Mouse (Mus musculus) myocyte (in vitro differentiated cells): ENCODE results near the gene Col4a1. TPM values are rescaled to one million over a fixed set of nuclear protein-coding genes. Genes with fewer than 3 reads are reported as not detected.

Experiments used
- H3K27me3 ChIP-seq: one replicate; pipeline ENCODE4 v1.6.1; 2011; ENCODE audit not compliant: control insufficient read depth, insufficient read depth, insufficient read length
- H3K36me3 ChIP-seq: one replicate; pipeline ENCODE4 v1.6.1; 2011; ENCODE audit not compliant: control insufficient read depth, insufficient read depth
- H3K4me2 ChIP-seq: one replicate; pipeline ENCODE4 v1.6.1; 2011; ENCODE audit warnings: low read depth, control low read depth
- H3K4me3 ChIP-seq: one replicate; pipeline ENCODE4 v1.5.1; 2011; ENCODE audit warnings: mild to moderate bottlenecking, control low read depth, moderate library complexity
- H3K79me2 ChIP-seq: one replicate; pipeline ENCODE4 v1.6.1; 2011; ENCODE audit not compliant: control insufficient read depth, insufficient read depth
- H3ac ChIP-seq: one replicate; pipeline ENCODE4 v1.6.1; 2011; ENCODE audit not compliant: control insufficient read depth, insufficient read length
- CEBPB ChIP-seq: IDR thresholded peaks from 2 replicates; pipeline ENCODE4 v1.6.1; 2011; ENCODE audit warnings: mild to moderate bottlenecking, moderate library complexity; ENCODE audit not compliant: poor library complexity, insufficient read depth, severe bottlenecking
- E2F4 ChIP-seq: IDR thresholded peaks from one replicate; pipeline ENCODE4 v1.6.1; 2011; ENCODE audit warnings: mild to moderate bottlenecking, control low read depth, moderate library complexity; ENCODE audit not compliant: insufficient read depth
- MAX ChIP-seq: IDR thresholded peaks from one replicate; pipeline ENCODE4 v1.6.1; 2011; ENCODE audit warnings: low read depth, mild to moderate bottlenecking, control low read depth
- MYOD1 ChIP-seq, 3 experiments: IDR thresholded peaks; one replicate each; pipeline ENCODE4 v1.6.1; 2011; ENCODE audit warnings: control low read depth in 2 of 3, low read depth in 2 of 3, mild to moderate bottlenecking in 2 of 3, moderate library complexity in 1 of 3; ENCODE audit not compliant: insufficient read length in 2 of 3, control insufficient read depth in 1 of 3
- MYOG ChIP-seq, 3 experiments: IDR thresholded peaks; one replicate each; pipeline ENCODE4 v1.6.1; 2011; ENCODE audit warnings: control low read depth in 2 of 3, low read depth in 2 of 3, mild to moderate bottlenecking in 2 of 3; ENCODE audit not compliant: insufficient read length in 2 of 3, control insufficient read depth in 1 of 3, insufficient read depth in 1 of 3
- POLR2A ChIP-seq: IDR thresholded peaks from one replicate; pipeline ENCODE4 v1.6.1; 2011; ENCODE audit warnings: low read depth, mild to moderate bottlenecking, control low read depth, moderate library complexity; ENCODE audit not compliant: insufficient read length
- POLR2AphosphoS2 ChIP-seq: IDR thresholded peaks from one replicate; pipeline ENCODE4 v1.6.1; 2011; ENCODE audit warnings: low read depth, control low read depth; ENCODE audit not compliant: insufficient read length
- REST ChIP-seq: IDR thresholded peaks from one replicate; pipeline ENCODE4 v1.6.1; 2011; ENCODE audit warnings: mild to moderate bottlenecking, control low read depth, moderate library complexity; ENCODE audit not compliant: insufficient read depth, insufficient read length
- SRF ChIP-seq: IDR thresholded peaks from one replicate; pipeline ENCODE4 v1.6.1; 2011; ENCODE audit warnings: low read depth; ENCODE audit not compliant: control insufficient read depth, insufficient read length
- TCF12 ChIP-seq: IDR thresholded peaks from one replicate; pipeline ENCODE4 v1.6.1; 2011; ENCODE audit warnings: mild to moderate bottlenecking, control low read depth; ENCODE audit not compliant: poor library complexity, insufficient read depth, severe bottlenecking
- TCF3 ChIP-seq: IDR thresholded peaks from one replicate; pipeline ENCODE4 v1.6.1; 2011; ENCODE audit warnings: low read depth, control low read depth; ENCODE audit not compliant: insufficient read length
- USF1 ChIP-seq: IDR thresholded peaks from one replicate; pipeline ENCODE4 v1.6.1; 2011; ENCODE audit warnings: low read depth, mild to moderate bottlenecking, control low read depth, moderate library complexity
- polyA plus RNA-seq: library from polyadenylated mRNA; unstranded; fragments of >200 nt; fragmentation: generic; extraction: Trizol; gene quantifications from one replicate; pipeline ENCODE4 v1.2.1, GENCODE M21; 2012; ENCODE audit warnings: missing spikeins

The Col4a1 gene
- polyA plus RNA-seq, 1 experiment: 34.8 TPM

DNA sequence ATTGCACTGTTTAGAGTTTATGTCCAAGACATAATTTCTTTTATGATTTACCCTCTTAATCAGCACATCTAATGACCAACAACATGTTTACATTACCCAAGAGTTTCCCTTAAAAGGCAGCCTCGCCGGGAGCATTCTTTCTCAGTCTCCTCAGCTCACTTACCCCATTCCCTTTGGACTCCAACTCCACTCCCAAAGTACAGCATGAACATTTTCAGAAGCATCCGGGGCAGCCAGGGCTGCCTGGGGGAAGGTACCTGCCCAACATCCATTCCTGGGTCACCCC lies 13.4 kb downstream of the Col4a1 start:
- no peak overlapping the region for H3K4me3 ChIP-seq
- no peak overlapping the region for H3K4me2 ChIP-seq
- no peak overlapping the region for H3ac ChIP-seq
- H3K36me3 ChIP-seq: no peaks in the 10 kb centered on the region
- H3K79me2 ChIP-seq: peaks cover 4% of the 10 kb centered on the region
- no peaks in the 10 kb centered on the region for H3K27me3 ChIP-seq
- TF ChIP-seq POLR2AphosphoS2 (no peak), USF1 (no peak), MYOG (IDR thresholded peaks at IDR 0.05; ENCODE audit: control insufficient read depth in 1 of 3, insufficient read depth in 1 of 3, insufficient read length in 2 of 3, low read depth in 2 of 3) (no peak), POLR2A (no peak), CEBPB (no peak), TCF12 (no peak), E2F4 (no peak), REST (no peak)

DNA sequence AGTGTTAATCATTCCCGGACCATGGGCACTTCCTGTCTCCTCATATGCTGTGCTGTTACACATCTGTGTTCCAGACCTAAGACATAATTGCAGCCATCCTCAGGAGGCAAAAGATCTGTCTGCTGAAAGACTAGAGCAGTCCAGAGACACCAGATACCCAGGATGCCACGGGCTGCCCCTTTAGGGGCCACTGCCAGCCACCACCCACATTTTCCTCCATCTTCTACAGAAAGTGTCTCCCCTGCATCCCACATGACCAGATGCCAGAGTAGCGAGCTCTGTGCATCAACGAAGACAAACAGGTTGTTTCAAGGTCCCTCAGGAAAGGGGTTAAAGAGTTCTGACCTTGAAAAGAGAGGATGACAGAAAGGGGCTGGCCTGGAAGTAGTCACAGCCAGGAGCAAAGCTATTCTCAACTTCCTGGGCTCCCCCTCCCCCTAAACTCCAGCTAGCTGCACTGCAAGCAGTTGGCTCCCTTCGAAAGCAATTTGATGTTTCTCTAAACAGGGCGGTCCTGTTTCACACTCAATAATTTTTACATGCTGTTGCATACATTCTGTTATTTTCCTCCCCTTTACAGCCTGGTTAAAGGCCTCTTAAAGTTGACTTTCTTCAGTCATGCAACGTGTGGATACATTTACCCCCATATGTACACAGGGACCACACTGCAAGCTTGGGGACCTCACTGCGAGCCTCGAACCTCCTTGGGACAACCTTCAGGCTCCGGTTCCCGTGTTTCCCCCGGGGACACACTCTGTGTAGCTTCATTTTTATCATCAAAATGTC lies 13.9 kb downstream of the Col4a1 start:
- no peaks in the 10 kb centered on the region for H3K27me3 ChIP-seq
- no peak overlapping the region for H3K4me3 ChIP-seq
- no peak overlapping the region for H3K4me2 ChIP-seq
- TF ChIP-seq MYOG (IDR thresholded peaks at IDR 0.05; ENCODE audit: control insufficient read depth in 1 of 3, insufficient read depth in 1 of 3, insufficient read length in 2 of 3, low read depth in 2 of 3): no peak
- TF ChIP-seq E2F4: no peak
- TF ChIP-seq POLR2AphosphoS2: no peak
- TF ChIP-seq MAX: no peak
- no peak for TF ChIP-seq TCF12
- no peak for TF ChIP-seq REST
- TF ChIP-seq SRF: no peak
- no peak for TF ChIP-seq CEBPB
- no peak for TF ChIP-seq POLR2A
- TF ChIP-seq TCF3: no peak
- TF ChIP-seq USF1: no peak
- no peak for TF ChIP-seq MYOD1 (IDR thresholded peaks at IDR 0.05; ENCODE audit: control insufficient read depth in 1 of 3, insufficient read length in 2 of 3, low read depth in 2 of 3)
- peaks cover 9% of the 10 kb centered on the region for H3K79me2 ChIP-seq
- no peak overlapping the region for H3ac ChIP-seq
- no peaks in the 10 kb centered on the region for H3K36me3 ChIP-seq

GRCm38 (mm10) chr8:11297141-11297838 lies 15.3 kb downstream of the Col4a1 start:
- no peak overlapping the region for H3K4me2 ChIP-seq
- no peak for TF ChIP-seq USF1
- no peak for TF ChIP-seq SRF
- TF ChIP-seq MYOG (IDR thresholded peaks at IDR 0.05; ENCODE audit: control insufficient read depth in 1 of 3, insufficient read depth in 1 of 3, insufficient read length in 2 of 3, low read depth in 2 of 3): no peak
- no peak overlapping the region for H3ac ChIP-seq
- H3K4me3 ChIP-seq: no peak overlapping the region
- H3K79me2 ChIP-seq: peaks cover 9% of the 10 kb centered on the region
- H3K36me3 ChIP-seq: no peaks in the 10 kb centered on the region
- no peaks in the 10 kb centered on the region for H3K27me3 ChIP-seq

GRCm38 (mm10) chr8:11296282-11296943 lies 16.2 kb downstream of the Col4a1 start:
- no peak overlapping the region for H3K4me3 ChIP-seq
- TF ChIP-seq POLR2A: no peak
- no peak for TF ChIP-seq TCF12
- TF ChIP-seq SRF: no peak
- TF ChIP-seq USF1: no peak
- no peak for TF ChIP-seq MAX
- no peak for TF ChIP-seq E2F4
- no peak for TF ChIP-seq CEBPB
- TF ChIP-seq MYOG (IDR thresholded peaks at IDR 0.05; ENCODE audit: control insufficient read depth in 1 of 3, insufficient read depth in 1 of 3, insufficient read length in 2 of 3, low read depth in 2 of 3): no peak
- no peak for TF ChIP-seq REST
- TF ChIP-seq TCF3: no peak
- no peak for TF ChIP-seq POLR2AphosphoS2
- TF ChIP-seq MYOD1 (IDR thresholded peaks at IDR 0.05; ENCODE audit: control insufficient read depth in 1 of 3, insufficient read length in 2 of 3, low read depth in 2 of 3): no peak

DNA sequence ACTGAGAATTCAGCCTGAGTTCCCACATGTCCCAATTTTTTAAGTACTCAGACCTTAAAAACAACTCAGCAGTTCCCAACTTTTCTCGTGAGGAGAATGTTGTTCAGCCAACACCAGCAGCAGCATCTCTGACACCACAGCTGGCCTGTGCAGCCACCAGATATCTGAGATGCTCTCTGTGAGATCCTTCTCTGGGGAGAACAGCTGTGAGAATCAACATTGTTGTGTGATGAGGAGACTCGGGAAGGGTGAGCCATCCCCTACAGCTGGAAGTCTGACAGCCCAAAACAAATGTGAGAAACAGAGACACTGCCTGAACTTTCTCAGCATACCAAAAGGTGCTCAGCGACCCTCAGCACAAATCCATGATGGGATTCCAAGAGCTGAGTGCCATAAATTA lies 20.0 kb downstream of the Col4a1 start:
- Histone ChIP-seq H3K4me2 (peak overlapping the region; percentile 8), H3K36me3 (no peaks in the 10 kb centered on the region), H3K27me3 (no peaks in the 10 kb centered on the region), H3K4me3 (no peak overlapping the region), H3ac (no peak overlapping the region), H3K79me2 (peaks cover 17% of the 10 kb centered on the region)
- TF ChIP-seq MYOG (IDR thresholded peaks at IDR 0.05; ENCODE audit: control insufficient read depth in 1 of 3, insufficient read depth in 1 of 3, insufficient read length in 2 of 3, low read depth in 2 of 3) (no peak), MYOD1 (IDR thresholded peaks at IDR 0.05; ENCODE audit: control insufficient read depth in 1 of 3, insufficient read length in 2 of 3, low read depth in 2 of 3) (peak in 2 of 3 experiments; percentile 58 to 86)

More at GRCm38 (mm10) chr8:11296282-11296943, 16.2 kb downstream of the Col4a1 start:
- no peak overlapping the region for H3K4me2 ChIP-seq
- no peaks in the 10 kb centered on the region for H3K27me3 ChIP-seq
- peaks cover 17% of the 10 kb centered on the region for H3K79me2 ChIP-seq
- no peaks in the 10 kb centered on the region for H3K36me3 ChIP-seq
- H3ac ChIP-seq: no peak overlapping the region
